Mouse (Mus musculus): Measurements from ENCODE around the gene Slc16a12.
A peak's percentile ranks its signal among the peaks of the same experiment; 100 is the strongest.
"Not testable (repeated sequence)": the region's sequence is repeated elsewhere in the genome, so short reads cannot be mapped to it uniquely, and the experiment has no call there.

Slc16a12 gene

DNA sequence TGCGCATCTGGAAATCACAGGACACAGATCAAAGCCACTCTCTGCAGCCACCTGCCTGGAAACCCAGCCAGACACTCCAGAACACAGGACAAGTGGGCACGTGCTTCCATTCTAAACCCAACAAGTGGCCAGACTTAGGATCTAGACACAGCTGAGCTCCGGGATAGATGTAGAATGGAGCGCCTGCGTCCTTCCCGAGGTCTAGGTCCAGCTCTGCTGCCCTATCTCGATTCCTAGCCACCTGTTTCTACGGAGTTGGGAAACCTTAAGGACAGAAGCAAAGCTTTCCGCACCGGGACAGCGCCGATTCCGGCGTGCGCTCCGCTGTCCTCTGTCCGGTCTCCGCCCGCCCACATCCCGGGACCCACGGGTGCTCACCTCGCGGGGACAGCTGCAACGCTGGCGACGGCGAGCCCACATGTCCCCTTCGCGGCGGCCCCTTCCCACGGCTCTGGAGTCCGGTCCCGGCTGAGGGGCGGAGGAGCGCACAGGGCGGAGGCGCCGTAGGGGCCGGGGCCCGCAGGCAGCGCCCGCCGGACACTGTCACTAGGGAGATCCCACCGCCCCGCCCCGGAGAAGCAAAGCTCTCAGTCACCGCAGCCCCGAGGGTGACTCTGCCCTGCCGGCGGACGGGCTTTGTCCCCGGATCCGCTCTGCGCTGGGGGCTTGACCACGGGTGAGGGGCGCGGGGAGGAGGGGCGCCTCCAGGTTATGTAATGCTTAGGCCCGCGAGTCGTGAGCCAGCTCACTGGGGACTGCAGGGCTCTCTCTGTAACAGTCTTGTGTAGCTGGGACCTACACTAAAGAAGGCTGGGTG, at the start of gene Slc16a12:
Slc16a12 (minus strand) TSS at position 602 of the 817 bp plus-strand sequence.
- DNase-seq = peak; percentile 69

DNA sequence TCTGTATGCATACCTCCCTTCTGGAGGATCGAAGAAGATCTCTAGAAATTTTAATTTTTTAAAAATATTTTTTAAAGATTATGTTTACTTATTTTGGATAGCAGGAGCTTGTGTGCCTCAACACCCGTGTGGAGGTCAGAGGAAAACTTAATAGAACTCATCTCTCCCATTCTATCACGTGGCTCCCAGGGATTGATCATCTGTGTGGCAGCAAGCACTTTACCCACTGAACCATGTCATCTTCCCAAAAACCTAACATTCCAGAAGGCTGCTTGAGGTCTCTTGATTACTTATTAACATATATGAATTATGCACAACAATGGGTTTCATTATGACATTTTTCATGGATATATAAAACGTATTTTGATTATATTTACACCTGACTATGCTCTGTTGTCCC, 49.3 kb upstream of the Slc16a12 start:
- no peak for DNase-seq

DNA sequence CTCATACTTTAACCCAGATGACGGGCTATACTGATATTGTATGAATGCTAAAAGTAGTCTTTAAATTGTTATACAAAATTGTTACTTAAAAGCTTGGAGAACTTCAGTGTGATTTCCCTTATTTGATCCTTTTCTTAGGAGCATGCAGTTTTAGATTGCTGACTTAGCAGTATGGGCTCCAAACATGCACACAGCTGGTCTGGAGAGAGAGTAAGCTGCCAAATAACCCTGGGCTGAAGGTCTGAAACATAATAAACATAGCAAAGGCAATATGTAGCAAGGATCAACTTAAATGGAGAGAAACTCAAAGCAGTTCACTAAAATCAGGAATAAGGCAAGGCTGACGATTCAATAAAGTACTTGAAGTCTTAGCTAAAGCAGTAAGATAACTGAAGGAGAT, 35.4 kb upstream of the Slc16a12 start:
- DNase-seq = no peak

DNA sequence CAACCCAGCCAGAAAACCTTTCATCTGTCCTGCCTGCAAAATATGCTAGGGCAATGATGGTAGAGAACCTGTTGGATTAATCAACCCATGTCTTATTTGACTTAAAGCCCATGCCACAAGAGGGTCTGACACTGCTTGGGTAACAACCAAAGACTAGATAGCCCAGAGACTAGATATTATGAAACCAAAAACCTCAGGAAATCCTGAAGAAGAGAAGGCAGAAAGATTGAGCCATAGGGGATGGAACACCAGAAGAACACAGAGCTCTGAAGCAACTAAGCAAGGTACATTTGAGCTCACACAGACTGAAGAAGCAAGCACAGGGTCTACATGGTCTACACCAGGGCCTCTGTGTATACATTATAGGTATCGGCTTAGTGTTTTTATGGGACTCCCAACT, 31.9 kb upstream of the Slc16a12 start:
- DNase-seq = no peak

DNA sequence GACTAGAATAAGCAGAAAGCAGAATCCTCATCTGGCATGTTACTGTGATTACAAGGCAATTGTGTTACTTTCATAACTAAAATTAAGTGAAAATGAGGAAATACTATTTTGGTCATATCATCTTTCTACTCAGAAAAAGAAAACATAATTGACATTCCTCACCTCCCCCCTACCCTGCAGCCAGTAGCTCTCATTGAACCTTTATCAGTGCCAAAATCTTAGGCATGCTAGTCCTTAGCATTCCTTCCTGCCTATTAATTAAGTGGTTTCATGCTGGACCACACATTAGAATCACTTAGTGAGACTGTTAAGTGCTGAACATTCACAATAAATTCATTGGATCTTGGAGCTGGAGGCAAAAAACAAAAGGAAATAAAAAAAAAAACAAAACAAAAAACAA, 31.0 kb upstream of the Slc16a12 start:
- no peak for DNase-seq

DNA sequence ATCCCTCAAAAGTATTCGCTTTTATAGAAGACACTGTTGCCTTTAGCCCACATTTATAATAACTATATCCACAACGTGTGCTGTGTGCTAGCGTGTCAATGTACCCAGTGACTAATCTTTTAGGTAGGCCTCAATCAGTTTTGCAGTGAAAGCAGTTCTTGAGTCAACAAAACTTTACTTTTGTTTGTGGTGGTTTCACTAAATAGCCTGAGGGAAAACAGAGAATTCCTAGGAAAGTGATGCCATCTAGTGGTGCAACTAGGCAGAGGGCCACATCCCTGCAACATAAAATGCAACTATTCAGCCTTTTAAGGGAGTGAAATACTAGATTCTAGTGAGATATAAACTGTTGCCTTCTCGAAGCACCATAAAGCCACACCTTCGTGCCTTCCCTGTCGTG, 25.7 kb upstream of the Slc16a12 start:
- DNase-seq = peak; percentile 64

DNA sequence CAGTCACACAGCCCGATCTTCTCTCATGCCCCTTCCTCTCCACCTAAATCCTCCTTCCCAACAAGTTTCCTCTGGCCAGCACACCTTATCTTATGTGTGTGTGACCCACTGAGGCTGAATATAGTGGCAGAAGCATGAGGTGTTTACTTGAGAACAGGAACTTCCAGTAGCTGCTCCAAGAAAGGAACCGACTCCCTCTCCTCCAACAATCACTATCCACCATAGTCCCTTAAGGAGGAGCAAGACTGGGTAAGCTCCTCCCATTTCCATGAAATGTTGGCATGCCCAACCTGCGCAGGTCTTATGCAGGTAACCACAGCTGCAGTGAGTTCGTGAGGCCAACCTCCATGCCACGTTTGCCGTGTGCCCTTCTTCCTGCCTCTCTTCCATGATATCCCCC, 23.7 kb upstream of the Slc16a12 start:
- no peak for DNase-seq

DNA sequence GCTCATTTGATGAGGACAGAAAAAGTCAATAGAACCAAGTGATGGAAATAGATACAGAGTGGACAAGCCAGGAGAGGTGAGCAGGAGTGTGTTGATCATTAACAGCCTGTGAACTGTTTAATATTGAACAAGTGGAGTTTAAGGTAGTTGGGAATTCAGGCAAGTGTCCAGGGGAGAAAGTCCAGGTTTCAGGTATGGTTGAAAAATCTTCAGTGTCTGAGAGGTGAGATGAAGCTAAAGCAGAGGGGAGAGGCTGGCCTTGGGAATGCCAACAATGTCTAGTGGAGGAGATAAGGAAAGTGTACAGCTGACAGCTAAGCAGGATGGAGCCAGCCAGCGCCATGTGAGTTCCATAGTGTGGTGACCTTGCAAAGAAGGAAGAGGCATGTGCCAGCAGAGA, 11.7 kb upstream of the Slc16a12 start:
- no peak for DNase-seq

DNA sequence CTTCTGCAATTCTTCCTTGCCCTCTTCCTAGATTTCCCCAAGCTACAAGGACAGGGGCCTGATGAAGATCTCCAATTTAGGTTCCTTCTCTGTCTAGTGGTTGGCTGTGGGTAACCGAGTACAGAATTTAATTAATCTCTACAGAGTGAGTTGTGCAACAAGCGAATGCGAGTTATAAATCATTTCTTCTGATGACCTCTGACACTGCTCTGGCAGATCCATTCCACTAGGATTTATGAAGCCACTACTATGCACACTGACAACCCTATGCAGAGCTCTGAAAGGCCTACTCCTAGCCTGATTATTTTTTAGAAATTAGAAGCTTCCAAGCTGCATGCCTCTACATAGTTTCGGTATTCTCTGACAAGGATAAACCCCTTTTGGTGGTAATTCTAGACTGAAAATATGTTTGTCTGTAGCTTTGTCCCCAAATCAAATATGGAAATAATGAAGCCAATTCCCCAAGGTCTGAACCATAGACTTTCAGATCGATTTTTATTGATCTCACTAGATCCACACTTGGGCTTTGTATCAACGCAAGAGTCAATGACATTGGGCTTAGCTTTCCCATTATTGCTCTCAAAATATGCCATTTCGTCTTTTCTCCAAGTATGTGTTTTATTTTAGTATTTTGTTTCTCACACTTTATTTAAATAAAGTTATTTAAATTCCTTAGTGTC, 9.6 kb upstream of the Slc16a12 start:
- no peak for DNase-seq

DNA sequence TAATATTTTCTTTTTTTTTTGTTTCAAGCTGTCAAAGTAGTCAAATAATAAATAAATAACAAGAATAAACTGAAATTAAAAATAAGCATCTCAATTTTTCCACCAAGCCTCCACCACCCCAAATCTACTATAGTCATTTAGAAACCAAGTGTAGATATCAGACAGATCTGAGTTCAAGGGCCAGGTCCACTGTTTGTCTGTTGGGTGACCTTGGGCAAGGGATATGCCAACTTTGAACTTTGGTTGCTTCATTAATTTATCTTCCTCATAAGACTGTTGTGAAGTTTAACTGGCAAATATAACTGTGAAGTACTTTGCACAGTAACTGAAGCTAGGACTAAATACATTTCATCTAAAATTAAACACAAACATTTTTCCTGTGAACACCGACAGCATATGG, 8.6 kb upstream of the Slc16a12 start:
- no peak for DNase-seq

DNA sequence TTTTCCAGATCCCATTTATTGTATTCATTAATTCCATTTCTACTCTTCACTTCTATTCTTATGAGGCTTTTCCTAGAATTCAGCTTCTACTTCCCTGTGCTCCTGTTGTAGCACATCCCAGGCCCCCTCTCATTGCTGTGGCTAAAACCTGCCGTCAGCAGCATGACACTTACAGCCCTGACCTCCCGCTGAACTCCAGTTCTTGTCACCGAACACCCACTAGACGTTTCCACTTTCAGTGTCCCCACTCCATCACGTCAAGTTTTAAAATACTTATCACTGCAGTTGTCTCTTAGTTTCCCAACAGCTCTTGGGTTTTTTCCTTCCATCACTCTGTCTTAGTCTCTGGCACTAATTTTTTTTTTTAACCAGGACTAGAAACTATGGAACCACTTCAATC, 6.2 kb upstream of the Slc16a12 start:
- no peak for DNase-seq

DNA sequence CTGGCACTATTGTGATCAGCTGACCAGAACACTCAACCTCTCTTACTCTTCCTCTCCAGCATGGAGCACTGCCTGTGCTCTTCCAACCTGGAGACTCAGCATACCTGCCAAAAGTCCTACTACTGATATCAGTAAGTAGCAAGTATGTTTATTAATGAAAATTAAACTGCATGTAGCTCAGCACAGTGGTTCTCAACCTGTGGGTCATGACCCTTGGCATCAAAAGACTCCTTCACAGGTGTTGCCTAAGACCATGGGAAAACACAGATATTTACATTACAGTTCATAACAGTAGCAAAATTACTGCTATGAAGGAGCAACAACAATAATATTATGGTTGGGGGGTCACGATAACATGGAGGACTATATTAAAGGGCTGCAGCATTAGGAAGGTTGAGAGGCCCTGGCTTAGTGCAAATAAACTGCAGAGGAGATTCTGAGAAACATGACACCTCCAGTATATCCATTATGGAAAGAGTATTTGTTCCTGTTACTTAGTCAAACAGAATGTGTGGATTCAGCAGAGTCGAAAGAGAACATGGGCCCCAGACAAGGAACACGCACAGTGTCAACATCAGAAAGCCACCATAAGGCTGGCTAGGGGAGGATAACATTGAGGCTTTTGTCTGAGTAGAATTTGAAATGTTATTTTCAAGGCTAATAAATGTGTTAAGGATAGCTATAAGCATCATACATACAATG, 5.5 kb upstream of the Slc16a12 start:
- DNase-seq = no peak

DNA sequence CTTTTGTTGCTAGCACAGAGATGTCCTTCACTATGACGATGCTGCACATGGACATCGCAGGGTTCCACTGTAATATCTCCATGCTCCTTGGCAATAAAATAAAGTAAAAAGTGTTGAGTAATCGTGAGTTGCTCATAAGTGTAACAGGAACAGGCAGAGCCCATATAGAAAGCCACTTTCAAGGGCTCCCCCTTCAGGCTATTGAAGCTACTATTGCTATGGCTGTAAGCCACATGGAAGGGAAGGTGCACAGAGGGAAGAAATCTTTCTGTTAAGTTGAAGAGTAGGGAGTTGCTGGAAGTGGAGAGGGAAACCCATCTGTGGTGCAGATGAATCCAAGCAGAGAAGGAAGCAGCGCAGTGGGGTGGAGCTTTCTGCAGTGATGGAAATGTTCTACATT, 4.1 kb upstream of the Slc16a12 start:
- peak; percentile 4 for DNase-seq

DNA sequence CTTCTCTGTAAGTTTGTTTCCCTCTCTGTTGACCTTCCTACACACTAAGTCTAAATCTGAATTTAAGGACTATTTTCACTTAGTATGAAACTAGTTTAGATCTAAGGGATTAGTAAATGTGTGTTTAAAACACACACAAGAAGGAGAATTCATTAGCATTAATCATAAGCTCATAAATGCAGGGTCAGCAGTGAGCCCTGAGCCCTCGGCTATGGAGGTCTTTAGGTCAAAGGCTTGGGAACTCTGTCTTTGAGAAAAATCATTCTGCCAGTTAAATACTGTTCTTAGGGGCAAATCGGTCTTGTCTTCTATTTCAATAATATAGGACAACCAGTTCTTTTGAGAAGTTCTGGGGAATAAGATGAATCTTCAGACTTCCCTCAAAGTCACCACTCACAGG, 1.9 kb upstream of the Slc16a12 start:
- no peak for DNase-seq

DNA sequence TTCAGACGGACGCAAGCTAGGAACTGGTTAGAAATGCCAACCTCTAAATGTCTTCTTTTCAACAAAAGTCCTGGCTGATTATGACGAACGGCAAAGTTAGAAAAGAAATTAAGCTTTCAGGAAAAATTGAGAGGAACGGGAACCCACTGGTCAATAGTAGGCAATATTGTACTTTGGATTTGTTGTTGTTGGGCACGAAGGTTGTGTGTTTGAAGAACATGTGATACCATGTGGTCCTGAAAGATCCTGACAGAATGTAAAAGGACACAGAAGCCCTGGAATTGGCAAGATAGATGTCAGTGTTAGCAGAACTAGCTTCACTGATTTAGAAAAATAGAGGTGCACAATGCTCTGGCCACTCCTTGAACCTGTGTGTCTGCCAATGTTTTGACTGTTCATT, 880 bp upstream of the Slc16a12 start:
- not testable (repeated sequence) for DNase-seq

DNA sequence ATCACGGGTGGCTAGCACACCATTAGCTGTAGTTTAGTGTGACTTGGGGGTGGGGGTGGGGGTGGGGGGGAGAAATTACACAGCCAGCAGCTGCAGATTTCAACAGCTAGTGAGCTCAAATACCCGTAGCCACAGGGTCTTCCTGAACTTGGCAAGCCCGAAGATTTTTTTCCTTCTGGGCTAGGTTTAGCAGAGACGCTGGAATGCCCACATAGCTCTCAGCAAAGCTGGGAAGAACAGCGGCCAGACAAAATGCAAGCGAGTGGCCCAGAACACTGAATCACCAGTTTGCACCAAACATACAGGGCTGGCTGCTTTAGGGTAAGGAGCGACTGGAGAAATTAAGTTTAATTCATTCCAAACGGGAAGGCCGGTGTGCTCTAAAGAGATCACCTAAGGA, 888 bp downstream of the Slc16a12 start:
- no peak for DNase-seq

DNA sequence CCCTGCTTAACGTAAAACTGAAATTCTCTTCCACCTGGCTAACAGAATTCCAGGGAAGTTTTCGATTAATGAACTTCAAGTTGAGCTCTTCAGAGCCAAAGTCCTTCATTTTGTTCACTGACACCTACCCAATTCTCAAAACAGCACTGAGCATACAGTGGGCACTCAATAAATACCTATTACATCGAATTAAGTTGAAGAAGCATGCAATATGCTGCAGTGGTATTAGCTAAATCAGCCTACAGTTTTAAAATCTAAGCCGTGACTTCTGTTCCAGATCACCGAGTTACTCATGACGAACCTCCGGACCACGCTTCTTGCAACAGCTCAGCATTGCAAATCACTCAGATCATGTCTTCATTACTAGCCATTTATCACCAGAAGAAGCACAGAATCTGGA, 2.1 kb downstream of the Slc16a12 start:
- DNase-seq = no peak

DNA sequence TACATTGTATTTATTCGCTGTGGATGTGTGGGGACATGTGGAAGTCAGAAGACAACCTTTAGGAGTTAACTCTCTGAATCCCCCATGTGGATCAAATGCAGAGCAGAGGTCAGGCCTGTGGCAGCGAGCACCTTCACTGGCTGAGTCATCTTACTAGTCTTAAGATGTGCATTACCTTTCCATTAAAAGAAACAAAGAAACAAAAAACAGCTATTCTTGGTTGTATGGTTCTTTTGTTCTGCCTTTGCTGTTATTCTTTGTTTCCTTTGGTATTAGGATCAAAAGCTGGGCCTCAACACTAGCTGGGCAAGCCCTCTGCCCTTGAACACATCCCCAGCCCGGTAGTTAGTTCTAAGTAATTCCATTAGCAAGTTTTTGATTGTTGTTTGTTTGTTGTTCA, 9.2 kb downstream of the Slc16a12 start:
- no peak for DNase-seq

DNA sequence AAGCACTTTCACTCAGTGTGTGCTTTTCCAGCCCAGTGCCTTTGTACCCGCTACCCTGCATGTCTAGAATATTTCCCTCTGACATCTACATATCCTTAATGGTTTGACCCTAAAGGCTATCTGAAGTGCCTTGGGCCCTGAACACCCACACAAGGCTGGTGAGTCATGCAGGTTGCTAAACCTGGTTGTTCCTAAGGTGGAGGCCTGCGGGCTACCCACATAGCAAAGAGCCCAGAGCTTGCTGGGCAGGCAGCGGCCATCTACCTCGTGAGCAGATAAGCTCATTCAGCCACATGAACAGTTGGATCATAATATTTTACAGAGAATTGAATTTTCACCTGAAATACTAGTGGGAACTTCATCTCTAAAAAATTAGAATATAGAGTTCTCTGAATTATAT, 11.2 kb downstream of the Slc16a12 start:
- DNase-seq = no peak

DNA sequence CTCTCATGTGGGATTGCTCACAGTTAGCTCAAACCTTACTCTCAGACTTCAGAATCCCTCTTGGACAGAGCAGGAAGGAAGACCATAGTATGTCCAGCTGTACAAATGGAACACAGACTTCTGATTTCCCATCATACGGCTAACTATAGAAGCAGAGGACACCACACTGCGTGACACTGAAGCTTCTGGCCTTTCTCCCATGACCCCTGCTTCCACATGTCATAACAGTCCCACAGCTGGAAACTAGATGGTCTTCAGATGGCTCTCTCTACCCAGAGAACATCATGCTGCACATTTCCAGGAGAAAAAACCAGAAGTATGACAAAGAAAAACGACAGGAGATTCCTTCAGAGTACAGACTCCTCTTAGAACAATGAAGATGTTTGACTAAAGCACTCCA, 14.1 kb downstream of the Slc16a12 start:
- no peak for DNase-seq

DNA sequence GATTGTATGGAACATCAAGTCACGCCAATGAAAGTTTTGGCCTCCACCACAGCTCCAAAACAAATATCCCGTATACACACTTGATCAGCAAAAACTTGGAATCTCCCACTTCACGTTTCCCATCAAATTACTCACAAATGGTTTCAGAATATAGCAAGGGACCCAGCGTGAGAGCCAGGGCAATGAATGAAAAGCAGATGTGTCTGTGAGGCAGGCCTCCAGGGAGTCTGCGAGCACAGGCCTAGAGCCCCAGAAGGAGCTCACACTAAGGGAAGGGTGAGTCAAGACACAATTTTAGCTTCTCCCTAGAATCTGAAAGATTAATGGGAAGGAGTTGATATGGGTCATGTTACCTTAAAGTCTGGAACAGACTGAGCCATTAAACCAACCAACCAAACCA, 15.7 kb downstream of the Slc16a12 start:
- no peak for DNase-seq

DNA sequence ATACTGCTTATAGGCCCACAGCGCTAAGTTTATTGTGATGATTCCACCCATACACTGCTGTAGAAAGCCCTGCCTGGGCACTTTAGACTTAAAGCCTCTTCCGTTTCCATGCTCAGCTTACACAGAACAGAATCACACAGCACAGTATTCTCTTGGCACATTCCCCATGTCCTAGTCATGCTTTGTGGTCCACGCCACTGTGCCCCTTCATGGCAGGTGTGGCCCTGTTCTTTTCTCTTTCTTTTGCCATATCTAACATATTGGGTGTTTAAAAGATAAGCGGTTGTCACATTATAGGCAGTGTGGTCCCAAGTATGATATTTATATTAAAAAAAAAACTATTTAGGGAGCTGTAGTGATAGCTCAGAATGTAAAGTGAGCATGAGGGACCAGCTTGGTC, 16.5 kb downstream of the Slc16a12 start:
- DNase-seq = no peak

DNA sequence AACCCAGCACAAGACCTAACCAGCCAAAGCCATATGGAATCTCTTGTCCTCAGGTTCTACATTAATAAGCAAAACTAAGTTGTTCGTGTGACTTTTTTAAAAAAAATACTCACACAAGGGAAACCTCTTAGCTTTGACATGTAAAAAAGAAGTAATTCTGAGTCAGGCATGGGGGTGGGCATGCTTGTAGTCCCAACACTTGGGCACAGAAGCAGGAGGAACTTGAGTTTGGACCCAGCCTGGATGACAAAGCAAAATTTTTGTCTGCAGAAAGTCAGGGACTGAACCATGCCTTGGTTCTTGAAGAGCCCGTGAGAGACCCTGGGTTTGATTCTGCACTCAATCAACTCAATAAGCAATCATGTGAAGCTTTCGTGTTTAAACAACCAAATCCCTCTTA, 17.6 kb downstream of the Slc16a12 start:
- no peak for DNase-seq

All from retina, postnatal 1 day (tissue).